Mouse (Mus musculus): ENCODE results near the gene Lyve1.

GRCm38 (mm10) chr7:110891501-110891986 lies 28.5 kb upstream of the Lyve1 start:
- TF ChIP-seq CTCF (IDR thresholded peaks at IDR 0.05; ENCODE audit: low read depth, low read length) (no peak), GATA1 (IDR thresholded peaks at IDR 0.05; ENCODE audit: borderline replicate concordance, low read length) (no peak), GATA2 (IDR thresholded peaks at IDR 0.05; ENCODE audit: borderline replicate concordance, low read depth, low read length) (no peak), TAL1 (conservative IDR thresholded peaks at IDR 0.05; ENCODE audit: low read depth, low read length) (no peak)
